ENCODE assay signal across 10 mouse cellular contexts in genomic region chr1:89405991-89406390, GRCm38 (mm10).
"Had no signal": no experiment of that assay in that cellular context is flagged by ENCODE, and none has a peak within 500 bp of the region (broad histone marks: within the 10 kb centered on the region; RNA-seq: fewer than 3 reads in every experiment).

No protein-coding gene starts in this region.

- H3K27me3 ChIP-seq: limb, embryonic 13.5 days; neural tube, embryonic 15.5 days had no signal

- H3K27ac ChIP-seq: limb, embryonic 13.5 days; liver, embryonic 14.5 days; midbrain, embryonic 12.5 days; neural tube, embryonic 15.5 days had no signal

- H3K4me1 ChIP-seq: limb, embryonic 13.5 days had no signal

- H3K36me3 ChIP-seq: limb, embryonic 13.5 days; midbrain, embryonic 12.5 days; neural tube, embryonic 15.5 days had no signal

- DNase-seq: left cerebral cortex, postnatal 4 days; lung, adult 18-20 months; right cerebral cortex, adult 18-20 months; right cerebral cortex, postnatal 25 days; thymus, postnatal 36 days had no signal

- H3K4me3 ChIP-seq: limb, embryonic 13.5 days; midbrain, embryonic 12.5 days; myocyte; neural tube, embryonic 15.5 days had no signal

- H3K9ac ChIP-seq: limb, embryonic 13.5 days; liver, embryonic 14.5 days; midbrain, embryonic 12.5 days; neural tube, embryonic 15.5 days had no signal

- H3K9me3 ChIP-seq: limb, embryonic 13.5 days; neural tube, embryonic 15.5 days had no signal

- H3K4me2 ChIP-seq: limb, embryonic 13.5 days; midbrain, embryonic 12.5 days; neural tube, embryonic 15.5 days had no signal
